Mouse (Mus musculus): ENCODE measurements around the gene Adgre1.
A peak's percentile ranks its signal among the peaks of the same experiment; 100 is the strongest.
"Not testable (repeated sequence)": the region's sequence is repeated elsewhere in the genome, so short reads cannot be mapped to it uniquely, and the experiment has no call there.

Adgre1 gene

DNA sequence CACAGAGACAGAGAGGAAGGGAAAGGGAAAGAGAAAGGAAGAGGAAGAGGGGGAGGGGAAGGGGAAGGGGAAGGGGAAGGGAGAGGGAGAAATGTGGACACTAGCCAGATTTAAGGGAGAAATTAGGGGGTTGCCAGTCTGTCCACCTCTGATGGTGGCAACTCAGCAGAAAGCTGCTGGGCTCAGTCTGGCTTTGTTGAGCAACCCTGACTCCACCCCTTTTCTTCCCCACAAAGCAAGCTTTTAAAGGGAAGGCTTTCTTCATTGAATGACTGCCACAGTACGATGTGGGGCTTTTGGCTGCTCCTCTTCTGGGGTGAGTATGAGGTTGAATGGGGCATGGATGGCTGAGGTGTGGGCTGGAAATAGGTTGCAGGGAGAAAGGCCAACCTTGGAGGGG, at the start of gene Adgre1:
Gene Adgre1 (plus strand): TSS at position 251 of the 400 bp plus-strand sequence.
- no peak for DNase-seq (ENCODE audit: low spot score in 2 of 2)

DNA sequence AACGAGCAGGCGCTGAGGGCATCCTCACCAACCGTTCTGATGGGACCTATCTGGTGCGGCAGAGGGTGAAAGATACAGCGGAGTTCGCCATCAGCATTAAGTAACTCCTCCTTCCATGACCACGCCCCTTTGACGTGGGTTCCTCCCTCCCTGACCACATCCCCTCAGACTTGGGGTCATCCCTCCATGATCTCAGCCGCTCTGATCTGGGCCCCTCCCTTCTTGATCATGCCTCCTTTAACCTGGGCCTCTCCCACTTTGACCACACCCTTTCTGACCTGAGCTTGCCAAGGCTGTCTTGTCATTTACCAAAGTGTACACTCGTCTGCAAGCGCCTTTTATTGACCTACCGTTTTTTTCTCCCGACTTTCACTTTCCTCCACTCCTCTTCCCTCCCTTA, 46.7 kb upstream of the Adgre1 start:
- no peak for DNase-seq (ENCODE audit: low spot score in 2 of 2)

DNA sequence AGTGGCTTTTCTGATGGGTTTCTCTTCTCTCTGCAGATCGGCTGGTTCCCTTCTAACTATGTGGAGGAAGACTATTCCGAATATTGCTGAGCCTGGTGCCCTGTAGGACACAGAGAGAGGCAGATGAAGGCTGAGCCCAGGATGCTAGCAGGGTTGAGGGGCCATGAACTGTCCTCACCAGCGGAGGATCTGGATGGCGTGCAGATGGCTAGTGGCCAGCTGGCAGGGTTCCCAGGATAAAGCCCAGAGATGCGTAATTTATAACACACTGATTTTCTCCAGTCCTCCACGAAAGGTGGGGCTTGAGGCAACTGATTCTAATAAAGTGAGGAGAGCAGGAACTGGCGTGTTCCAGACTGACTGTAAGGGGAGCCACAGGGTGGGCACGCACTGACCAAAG, 30.9 kb upstream of the Adgre1 start:
- no peak for DNase-seq (ENCODE audit: low spot score in 2 of 2)

DNA sequence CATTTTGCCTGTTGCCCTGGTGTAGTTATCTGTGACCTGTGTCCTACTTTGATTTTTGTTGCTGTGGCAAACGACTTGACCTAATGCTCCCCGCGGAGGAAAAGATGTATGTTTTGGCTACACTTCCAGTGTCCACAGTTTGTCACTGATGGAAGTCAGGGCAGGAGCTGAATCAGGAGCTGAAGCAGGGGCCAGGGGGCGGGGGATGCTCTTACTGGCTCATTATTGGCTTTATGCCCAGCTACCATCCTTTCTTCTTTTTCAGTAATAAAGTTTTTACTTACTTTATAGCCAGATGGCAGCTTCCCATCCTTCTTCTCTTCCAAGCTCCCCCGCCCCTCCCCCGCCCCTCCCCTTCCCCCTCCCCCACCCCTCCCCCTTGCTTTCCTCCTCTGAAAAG, 29.5 kb upstream of the Adgre1 start:
- no peak for DNase-seq (ENCODE audit: low spot score in 2 of 2)

DNA sequence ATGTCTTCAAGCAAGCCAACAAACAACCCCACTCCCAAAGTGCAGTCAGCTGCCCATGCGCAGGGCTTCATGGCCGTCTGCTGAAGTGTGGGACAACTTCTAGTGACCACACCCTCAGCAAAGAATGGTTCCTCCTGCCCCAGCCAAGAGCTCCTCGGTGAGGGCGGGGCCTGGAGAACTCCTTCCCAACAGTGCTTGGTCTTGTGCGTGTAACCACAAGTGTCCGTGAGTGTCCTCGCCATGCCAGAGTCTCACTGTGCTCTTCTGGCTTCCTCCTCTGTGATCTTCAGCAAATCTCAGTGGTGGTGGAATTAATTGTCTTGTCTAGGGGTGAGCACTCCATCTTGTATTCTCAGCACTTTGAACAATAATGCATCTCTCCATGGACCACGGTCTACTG, 27.5 kb upstream of the Adgre1 start:
- no peak for DNase-seq (ENCODE audit: low spot score in 2 of 2)

DNA sequence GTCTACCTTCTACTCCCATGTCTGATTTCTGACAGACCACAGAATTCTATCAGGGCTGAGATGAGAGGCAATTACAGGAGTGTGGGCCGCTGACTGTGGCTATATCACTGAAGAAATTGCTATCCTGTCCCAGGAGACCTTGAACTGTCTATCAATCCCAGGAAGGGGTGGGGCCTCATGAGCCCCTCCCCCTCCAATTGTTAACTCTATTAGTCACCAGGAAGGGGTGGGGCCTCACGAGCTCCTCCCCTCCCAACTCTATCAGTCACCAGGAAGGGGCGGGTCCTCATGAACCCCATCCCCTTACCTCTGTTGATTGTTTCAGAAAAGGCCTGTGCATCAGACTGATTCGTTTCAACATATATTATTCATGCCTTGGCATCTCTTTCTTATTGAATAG, 26.2 kb upstream of the Adgre1 start:
- no peak for DNase-seq (ENCODE audit: low spot score in 2 of 2)

DNA sequence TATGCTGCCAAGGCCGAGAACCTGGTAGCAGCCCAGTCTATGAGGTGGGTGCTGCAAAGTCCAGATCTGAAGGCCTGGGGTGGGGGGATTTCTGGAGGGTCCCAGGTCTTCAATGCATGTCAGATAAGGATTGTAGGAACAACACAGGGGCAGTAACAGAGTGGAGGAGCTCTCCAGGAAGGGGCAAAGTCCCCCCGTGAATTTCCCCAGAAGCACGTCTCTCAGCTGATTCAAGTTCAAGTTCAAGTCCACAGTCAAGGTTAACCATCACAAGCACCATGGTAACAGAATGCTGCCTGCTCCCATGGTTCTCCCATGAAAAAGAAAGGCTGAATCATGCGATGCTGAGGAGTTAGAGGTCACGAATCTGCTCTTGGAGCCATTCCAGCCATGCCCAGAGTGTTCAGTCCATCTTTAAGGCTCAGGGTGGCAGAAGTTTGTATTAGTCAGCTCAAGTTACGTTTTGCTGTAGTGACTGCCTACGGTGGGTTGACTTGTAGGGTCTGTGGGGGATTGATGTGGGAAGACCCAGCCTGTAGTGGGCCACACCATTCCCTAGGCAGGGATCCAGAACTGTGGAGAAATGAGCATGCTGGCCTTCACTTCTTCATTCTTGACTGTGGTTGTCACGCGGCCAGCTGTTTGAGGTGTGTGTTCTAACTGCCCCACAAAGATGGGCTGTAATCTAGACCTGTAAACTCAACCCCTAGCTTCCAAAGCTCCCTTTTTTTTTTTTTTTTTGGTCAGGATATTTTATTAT, 24.3 kb upstream of the Adgre1 start:
- no peak for DNase-seq (ENCODE audit: low spot score in 2 of 2)

DNA sequence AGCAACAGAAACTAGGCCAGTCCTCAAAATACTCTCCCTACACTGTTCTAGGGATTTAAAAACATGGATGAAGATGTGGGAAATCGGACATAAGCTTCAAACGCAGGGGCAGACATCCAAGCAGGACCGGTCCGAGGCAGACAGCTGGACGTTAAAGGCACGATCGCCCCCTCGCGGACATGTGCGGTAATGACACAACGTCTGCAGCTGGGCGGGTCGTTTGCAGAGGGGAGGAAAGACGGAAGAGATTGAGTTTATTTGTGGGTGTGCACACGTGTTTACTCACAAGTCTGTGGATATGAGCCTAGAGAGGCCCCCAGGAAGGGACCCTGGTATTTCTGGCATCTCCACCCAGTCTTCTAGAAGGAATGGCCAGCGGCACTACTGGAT, 23.7 kb upstream of the Adgre1 start:
- DNase-seq (ENCODE audit: low spot score in 2 of 2) = peak; percentile 76 to 81

DNA sequence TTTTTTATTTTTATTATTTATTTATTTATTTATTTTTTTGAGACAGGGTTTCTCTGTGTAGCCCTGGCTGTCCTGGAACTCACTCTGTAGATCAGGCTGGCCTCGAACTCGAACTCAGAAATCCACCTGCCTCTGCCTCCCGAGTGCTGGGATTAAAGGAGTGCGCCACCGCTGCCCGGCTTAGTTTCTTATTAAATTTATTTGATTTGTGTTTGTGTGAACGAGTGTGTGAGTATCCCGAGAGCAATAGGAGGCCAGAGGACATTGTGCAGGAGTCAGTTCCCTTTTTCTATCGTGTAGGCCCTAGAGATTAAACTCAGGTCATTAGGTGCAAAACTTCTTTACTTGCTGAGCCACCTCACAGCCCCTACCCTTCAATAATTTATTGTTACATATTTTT, 23.3 kb upstream of the Adgre1 start:
- not testable (repeated sequence) for DNase-seq (ENCODE audit: low spot score in 2 of 2)

DNA sequence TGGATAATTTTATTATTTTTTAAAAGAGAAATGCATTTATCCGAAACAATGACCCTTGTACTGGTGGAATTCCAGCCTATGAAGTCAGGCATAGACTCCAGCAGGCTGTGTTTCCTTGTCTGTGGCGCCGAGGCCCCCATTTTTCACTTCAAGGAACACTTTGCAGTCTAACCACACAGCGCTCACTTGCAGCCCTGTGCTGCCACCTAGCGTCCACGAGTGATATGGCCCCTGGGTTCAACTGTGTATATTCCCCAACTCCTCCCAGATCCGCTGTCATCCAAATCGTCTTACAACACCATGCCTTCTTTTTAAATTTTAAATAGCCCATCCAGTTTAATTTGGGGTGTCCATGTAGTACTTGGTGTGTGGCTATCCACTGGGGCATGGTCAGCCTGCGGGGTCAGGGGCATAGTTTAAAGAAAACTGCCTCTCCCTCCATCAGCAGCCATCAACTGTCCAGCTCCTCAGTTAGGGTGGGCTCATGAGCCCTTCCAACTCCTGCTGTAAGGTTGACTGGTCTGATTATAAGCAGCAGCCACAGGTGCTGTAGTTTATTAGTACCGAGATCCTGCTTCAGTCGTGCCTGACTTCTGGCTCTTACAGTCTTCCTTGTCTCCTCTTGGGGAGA, 22.7 kb upstream of the Adgre1 start:
- peak; percentile 80 to 85 for DNase-seq (ENCODE audit: low spot score in 2 of 2)

DNA sequence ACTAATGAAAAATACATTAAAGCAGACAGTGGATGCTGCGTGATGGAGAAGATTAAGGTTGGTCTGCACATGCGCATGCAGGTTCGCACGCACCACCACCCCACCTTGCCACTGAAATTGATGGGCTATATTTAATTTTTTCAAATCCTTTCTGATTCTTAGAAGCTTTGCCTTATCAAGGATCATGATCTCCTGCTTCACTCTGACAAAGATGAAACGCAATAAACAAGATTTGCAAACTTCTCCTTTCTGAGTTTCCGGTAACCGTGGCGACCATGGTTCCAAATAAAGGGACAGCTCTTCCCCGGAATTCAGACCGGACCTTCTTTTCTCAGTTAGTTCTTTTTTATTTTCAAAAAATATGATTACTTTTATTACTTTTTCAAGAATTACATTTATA, 20.5 kb upstream of the Adgre1 start:
- DNase-seq (ENCODE audit: low spot score in 2 of 2) = peak in 1 of 2 experiments; percentile 28

DNA sequence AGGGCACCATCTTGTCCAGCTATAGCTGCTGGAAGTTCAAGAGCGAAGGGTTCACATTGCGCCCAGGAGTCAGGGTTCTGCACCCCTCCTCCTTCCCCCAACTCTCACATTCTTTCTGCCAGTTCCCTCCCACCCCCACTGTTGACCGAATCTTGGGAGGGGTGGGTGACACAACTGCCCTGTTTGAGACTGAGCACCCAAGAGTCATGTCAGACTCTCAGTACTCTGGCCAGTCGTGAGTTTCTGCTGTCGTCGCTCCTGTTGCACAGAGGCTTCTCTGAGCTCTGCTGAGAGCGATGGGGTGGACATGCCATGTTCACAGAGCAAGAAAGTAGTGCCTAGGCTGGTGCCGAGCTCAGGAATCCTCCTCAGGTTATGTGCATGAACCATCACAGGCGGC, 19.2 kb upstream of the Adgre1 start:
- no peak for DNase-seq (ENCODE audit: low spot score in 2 of 2)

DNA sequence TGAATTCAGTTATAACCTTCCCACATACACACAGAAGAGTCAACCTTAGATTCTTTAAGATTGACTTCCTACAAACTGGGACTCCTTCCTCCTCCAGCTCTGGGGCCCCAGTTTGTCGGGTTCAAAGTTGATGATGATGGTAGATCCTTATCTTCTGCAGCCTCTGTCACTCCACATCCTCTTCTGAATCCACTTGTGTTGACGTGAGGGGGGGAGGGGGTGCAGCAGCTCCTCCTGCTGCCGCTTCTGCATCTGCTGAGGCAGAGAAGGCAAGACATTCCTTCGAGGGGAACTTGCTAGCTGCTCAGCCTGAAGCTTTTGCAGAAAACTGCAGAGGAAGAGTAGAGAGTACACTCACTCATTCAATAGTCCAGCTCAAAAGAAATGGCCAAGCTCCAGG, 16.9 kb upstream of the Adgre1 start:
- DNase-seq (ENCODE audit: low spot score in 2 of 2) = no peak

DNA sequence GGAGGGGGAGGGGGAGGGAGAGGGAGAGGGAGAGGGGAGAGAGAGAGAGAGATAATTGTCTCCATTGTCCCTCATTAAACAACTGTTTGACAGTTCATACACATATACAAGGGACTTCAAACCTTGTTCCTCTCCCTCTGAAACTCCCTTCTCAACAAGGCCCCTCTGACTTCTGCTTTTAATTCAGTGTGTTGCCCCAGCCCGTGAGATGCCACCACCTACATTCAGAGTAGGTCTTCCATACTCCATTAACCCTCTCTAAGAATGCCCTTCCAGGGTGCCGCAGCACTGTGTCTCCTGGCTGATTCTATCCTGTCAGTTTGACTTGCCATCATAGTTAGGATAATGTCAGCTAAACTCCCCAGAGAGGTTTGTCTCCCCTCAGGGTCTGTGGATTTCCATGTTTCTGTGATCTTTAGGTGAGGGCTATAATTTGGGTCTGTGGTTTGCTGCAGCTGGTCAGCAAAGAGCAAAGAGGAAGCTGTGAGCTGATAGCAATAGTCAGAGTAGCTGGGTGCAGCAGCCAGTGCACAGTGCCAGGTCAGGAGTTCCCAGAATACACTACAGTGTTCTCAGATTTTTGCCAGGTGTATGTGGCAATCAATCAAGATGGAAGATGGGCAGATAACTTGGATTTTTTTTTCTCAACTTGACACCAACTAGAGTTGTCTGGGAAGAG, 14.3 kb upstream of the Adgre1 start:
- DNase-seq (ENCODE audit: low spot score in 2 of 2) = peak; percentile 73 to 79

DNA sequence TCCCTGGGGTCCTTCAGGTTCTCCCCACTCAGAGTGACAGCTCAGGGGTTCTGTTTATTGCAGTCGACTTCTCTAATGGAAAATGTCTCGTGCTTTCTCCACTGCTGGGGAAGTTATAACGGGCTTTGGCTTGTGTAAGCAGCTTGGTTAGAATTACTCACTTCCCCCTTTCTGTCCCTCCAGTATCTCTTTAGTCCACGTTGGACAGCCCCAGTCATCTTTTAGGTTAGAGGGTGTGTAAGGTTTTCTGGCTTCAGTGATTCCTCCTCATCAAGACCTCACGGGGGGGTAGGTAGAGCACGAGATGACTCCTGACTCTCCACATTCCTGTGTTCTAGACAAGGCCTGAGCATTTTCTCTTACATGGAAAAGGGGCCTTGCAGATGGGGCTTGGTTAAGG, 11.5 kb upstream of the Adgre1 start:
- peak; percentile 82 to 84 for DNase-seq (ENCODE audit: low spot score in 2 of 2)

DNA sequence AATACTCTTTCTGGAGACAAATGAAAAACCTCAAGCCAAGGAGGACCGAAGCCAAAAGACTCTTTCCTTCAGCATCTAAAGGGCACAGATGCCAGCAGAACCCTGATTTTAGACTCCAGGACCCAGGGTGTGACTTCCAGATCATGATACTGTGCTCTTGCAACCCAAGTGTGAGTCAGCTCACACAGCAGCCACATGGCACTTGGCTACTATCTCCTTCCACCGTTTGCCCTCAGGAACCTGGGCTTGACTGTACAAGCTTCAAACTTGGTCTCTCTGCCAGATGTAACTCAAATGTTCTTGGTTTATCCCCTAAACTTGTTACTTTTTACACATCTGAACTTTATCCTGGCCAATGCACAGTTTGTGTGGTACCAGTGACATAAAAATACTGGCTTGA, 10.7 kb upstream of the Adgre1 start:
- DNase-seq (ENCODE audit: low spot score in 2 of 2) = no peak

DNA sequence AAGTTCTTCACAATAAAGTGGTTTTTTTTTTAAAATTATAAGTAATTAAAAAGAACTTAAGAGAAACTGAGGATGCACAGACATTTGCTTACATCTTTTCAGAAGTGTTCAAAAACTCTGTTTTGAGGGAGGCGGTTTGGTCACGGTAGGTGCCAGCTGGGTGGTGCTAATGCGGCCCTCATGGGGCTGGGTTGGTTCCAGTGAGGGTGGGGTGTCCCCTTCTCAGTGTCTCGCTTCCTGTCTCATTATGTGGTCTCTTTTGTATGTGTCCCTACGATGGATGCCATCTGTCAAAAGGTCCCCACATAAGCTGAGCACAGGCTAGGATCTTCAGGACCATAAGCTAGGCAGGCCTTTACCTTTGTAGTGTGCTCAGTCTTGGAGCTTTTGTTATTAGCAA, 9.4 kb upstream of the Adgre1 start:
- peak; percentile 88 to 89 for DNase-seq (ENCODE audit: low spot score in 2 of 2)

DNA sequence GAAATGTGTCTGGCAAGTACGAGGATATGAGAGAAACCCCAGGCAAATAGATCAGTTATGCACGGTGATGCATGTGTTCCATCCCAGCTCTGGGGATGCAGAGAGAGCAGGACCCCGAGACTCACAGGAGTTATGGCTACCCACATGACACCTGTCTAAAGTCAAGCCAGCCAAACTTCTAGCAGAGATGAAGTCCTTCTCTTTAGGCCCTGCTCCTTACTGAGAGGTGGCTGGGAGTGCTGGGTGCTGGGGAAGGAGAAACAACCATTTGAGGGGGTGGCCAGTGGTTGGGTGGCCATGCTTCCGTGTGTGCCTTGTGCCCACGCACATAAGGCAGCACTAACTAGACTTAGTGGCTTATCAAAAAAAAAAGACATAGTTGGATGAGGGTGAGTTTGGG, 8.3 kb upstream of the Adgre1 start:
- no peak for DNase-seq (ENCODE audit: low spot score in 2 of 2)

DNA sequence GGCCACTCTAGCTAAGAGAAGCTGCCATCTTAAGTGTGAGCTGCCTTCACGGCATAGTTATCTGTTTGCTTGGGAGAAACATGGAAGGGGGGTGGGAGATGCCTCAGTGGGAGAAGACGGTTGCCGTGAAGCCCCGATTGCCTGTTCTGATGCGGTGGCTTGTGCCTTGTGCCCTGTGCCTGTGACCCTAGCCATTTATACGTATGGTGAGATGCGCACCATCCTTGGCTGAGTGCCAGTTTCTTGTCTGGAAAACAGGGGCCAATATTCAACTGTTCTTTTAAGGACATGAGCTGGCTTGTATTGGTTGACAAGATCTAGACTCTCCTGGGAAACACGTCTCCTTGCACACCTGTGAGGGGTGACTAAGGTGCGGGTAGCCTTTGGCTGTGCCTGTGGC, 7.4 kb upstream of the Adgre1 start:
- no peak for DNase-seq (ENCODE audit: low spot score in 2 of 2)

DNA sequence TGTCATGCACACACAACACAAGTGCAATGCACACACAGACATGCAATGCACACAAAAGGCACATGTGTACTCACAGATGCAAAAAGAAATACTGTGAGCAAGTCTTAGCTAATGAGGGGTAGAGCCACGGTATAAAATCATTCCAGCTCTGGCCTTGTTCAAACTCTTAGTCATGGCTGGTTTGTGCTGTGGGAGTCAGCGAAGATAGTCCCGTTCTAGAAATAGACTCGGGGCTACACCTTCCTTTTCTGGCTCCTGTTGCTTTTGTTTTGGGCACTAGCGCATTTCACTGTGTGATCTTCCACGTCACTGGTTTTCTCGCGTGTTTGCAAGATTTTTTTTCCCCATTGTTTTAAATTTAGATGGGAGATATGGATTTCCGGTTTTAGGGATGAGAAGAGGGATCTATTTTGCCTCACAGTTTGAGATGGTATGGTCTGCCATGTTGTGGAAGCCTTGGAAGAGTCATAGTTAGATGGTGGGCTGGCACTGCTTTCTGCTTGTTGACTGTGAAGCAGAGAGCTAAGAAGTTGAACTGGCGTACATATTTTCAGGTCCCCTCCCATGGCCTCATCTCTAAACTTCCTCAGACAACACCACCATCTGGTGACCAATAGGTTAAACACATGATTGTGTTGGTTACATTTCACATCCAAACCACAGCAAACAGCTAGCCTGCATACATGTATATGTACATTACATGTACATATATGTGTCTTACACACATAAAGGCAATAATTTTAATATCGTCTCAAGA, 1.2 kb downstream of the Adgre1 start:
- DNase-seq (ENCODE audit: low spot score in 2 of 2) = no peak

Measured in spleen, postnatal 36 days (tissue).